ENCODE assay signal across 10 mouse cellular contexts in genomic region chr5:62939050-62939449, GRCm38 (mm10).
DNase-seq lines count a peak whose midpoint lies in the region; ATAC-seq and TF ChIP-seq lines count a peak whose summit lies in the region.
"Had no signal": no experiment of that assay in that cellular context is flagged by ENCODE, and none has a peak within 500 bp of the region (broad histone marks: within the 10 kb centered on the region; RNA-seq: fewer than 3 reads in every experiment).

No protein-coding gene starts in this region.

- H3K9ac ChIP-seq in liver, postnatal 0 days (replicated peaks), result no peak overlapping the region
- no peak overlapping the region for H3K9ac ChIP-seq in liver, embryonic 12.5 days
- H3K9ac ChIP-seq in forebrain, embryonic 15.5 days (replicated peaks), result no peak overlapping the region

- 44% methylated on average over 6 of the region's 6 CpGs for WGBS in liver, postnatal 0 days (ENCODE audit: insufficient replicate concordance)
- WGBS in liver, embryonic 12.5 days (ENCODE audit: insufficient replicate concordance), result 34% methylated on average over 6 of the region's 6 CpGs
- WGBS in forebrain, embryonic 15.5 days, result 48% methylated on average over 6 of the region's 6 CpGs

- no peaks in the 10 kb centered on the region for H3K9me3 ChIP-seq in liver, postnatal 0 days (ENCODE audit: low read length)
- H3K9me3 ChIP-seq in liver, embryonic 12.5 days (replicated peaks), result no peaks in the 10 kb centered on the region
- H3K9me3 ChIP-seq in forebrain, embryonic 15.5 days, result no peaks in the 10 kb centered on the region
- H3K9me3 ChIP-seq: megakaryocyte, embryonic 14.5 days had no signal

- no peaks in the 10 kb centered on the region for H3K27me3 ChIP-seq in liver, postnatal 0 days (ENCODE audit: insufficient read depth, low read length)
- H3K27me3 ChIP-seq in liver, embryonic 12.5 days (replicated peaks), result no peaks in the 10 kb centered on the region
- H3K27me3 ChIP-seq in forebrain, embryonic 15.5 days, result no peaks in the 10 kb centered on the region
- H3K27me3 ChIP-seq: megakaryocyte, embryonic 14.5 days had no signal

- H3K4me2 ChIP-seq in liver, postnatal 0 days (ENCODE audit: low read depth, low read length), result no peak overlapping the region
- H3K4me2 ChIP-seq in liver, embryonic 12.5 days, result no peak overlapping the region
- no peak overlapping the region for H3K4me2 ChIP-seq in forebrain, embryonic 15.5 days (replicated peaks)

- no peak overlapping the region for H3K4me3 ChIP-seq in liver, postnatal 0 days (ENCODE audit: low read depth, low read length)
- no peak overlapping the region for H3K4me3 ChIP-seq in liver, embryonic 12.5 days
- H3K4me3 ChIP-seq in forebrain, embryonic 15.5 days, result no peak overlapping the region
- H3K4me3 ChIP-seq: megakaryocyte, embryonic 14.5 days had no signal

- peak; percentile 32; the same call in 1 of the 2 replicates for TF ChIP-seq CTCF in liver, postnatal 0 days (IDR thresholded peaks at IDR 0.05; ENCODE audit: low read depth)

- H3K4me1 ChIP-seq in liver, postnatal 0 days (ENCODE audit: insufficient read depth), result no peaks in the 10 kb centered on the region
- no peaks in the 10 kb centered on the region for H3K4me1 ChIP-seq in liver, embryonic 12.5 days
- no peaks in the 10 kb centered on the region for H3K4me1 ChIP-seq in forebrain, embryonic 15.5 days
- H3K4me1 ChIP-seq: megakaryocyte, embryonic 14.5 days had no signal

- H3K27ac ChIP-seq in liver, postnatal 0 days (ENCODE audit: low read depth), result no peak overlapping the region
- H3K27ac ChIP-seq in liver, embryonic 12.5 days, result no peak overlapping the region
- no peak overlapping the region for H3K27ac ChIP-seq in forebrain, embryonic 15.5 days (replicated peaks)

- DNase-seq in adrenal gland, postnatal 14 days, result peak; percentile 9
- DNase-seq in adrenal gland, adult 8-10 months, result no peak
- no peak for DNase-seq in liver, postnatal 0 days
- DNase-seq in retina, embryonic 14.5 days (ENCODE audit: low spot score), result peak; percentile 68
- no peak for DNase-seq in c-Kit-positive CD71-positive TER-119-positive erythroid progenitor cells, embryonic 14.5 days (ENCODE audit: low spot score)
- DNase-seq in layer of hippocampus, postnatal 10 days (ENCODE audit: low spot score in 2 of 2), result no peak
- DNase-seq: kidney, adult 11 months had no signal

- no peak; the same call in 1 of the 2 replicates for ATAC-seq in liver, postnatal 0 days
- no peak for ATAC-seq in liver, embryonic 12.5 days
- ATAC-seq in forebrain, embryonic 15.5 days (replicated peaks), result peak; percentile 84

- H3K36me3 ChIP-seq in liver, postnatal 0 days (replicated peaks; ENCODE audit: insufficient read depth, low read length), result no peaks in the 10 kb centered on the region
- no peaks in the 10 kb centered on the region for H3K36me3 ChIP-seq in liver, embryonic 12.5 days
- no peaks in the 10 kb centered on the region for H3K36me3 ChIP-seq in forebrain, embryonic 15.5 days

- no peak for TF ChIP-seq EP300 in liver, postnatal 0 days (IDR thresholded peaks at IDR 0.05; ENCODE audit: low read depth)

Comparison
In these comparisons a context has a peak if more than half of its experiments do, and no peak if none do; other contexts are left out.
1. DNase-seq: peak in adrenal gland, postnatal 14 days (single experiment) and retina, embryonic 14.5 days (single experiment); none in adrenal gland, adult 8-10 months (single experiment), liver, postnatal 0 days (single experiment), c-Kit-positive CD71-positive TER-119-positive erythroid progenitor cells, embryonic 14.5 days (single experiment) and layer of hippocampus, postnatal 10 days (0 of 2).